8 mouse cellular contexts compared by ENCODE assay signal in the genomic region with DNA sequence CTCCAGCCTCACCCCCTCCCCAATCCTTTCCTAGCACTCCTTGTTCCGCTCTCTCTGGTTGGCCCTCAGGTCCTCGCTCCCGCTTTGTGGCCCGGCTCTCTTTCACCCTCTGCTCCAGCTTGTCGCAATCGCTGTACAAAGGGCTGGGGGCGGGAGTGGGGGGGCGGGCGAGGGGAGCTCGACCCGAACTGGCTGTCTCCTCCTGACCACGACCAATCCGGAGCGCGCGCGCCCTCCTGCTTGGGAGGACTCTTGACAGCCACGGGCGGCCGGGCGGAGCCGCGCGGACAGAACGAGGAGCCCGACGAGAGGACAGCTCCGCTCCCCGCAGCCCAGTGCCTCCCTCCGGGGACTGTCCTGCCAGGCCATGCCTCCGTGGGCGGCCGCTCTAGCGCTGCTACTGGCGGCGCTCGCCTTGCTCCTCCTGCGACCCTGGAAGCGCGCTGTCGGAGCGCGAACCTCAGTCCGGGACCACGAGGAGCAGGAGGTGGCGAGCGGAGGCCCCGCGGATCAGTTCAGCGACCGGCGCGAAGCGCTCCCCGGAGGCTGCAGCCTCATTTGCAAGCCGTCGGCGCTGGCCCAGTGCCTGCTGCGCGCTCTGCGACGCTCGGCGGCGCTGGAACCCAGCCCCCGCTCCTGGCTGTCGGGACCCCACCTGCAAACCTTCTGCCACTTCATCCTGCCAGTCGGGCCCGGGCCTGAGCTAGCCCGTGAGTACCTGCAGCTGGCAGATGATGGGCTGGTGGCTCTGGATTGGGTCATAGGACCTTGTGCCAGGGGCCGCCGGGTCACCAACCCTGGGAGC. TPM values are rescaled to one million over a fixed set of nuclear protein-coding genes. Genes with fewer than 3 reads are reported as not detected.
A peak's percentile ranks its signal among the peaks of the same experiment; 100 is the strongest.
DNase-seq lines count a peak whose midpoint lies in the region; ATAC-seq and TF ChIP-seq lines count a peak whose summit lies in the region.

A gene (plus strand): TSS at position 290 of the 805 bp plus-strand sequence.

- peak within 1 kb of the TSS; percentile 99 for H3K4me2 ChIP-seq in liver, embryonic 11.5 days
- H3K4me2 ChIP-seq in midbrain, postnatal 0 days (ENCODE audit: low read depth, low read length, poor library complexity, severe bottlenecking) = peak within 1 kb of the TSS; percentile 86
- peak within 1 kb of the TSS; percentile 89 for H3K4me2 ChIP-seq in stomach, embryonic 16.5 days (ENCODE audit: low read depth, low read length)

- peaks cover 32% of the 10 kb centered on the region for H3K4me1 ChIP-seq in liver, embryonic 11.5 days (replicated peaks; ENCODE audit: control insufficient read depth, insufficient read depth, low read length)
- peaks cover 12% of the 10 kb centered on the region for H3K4me1 ChIP-seq in midbrain, postnatal 0 days (ENCODE audit: insufficient read depth, low read length)
- peaks cover 30% of the 10 kb centered on the region for H3K4me1 ChIP-seq in stomach, embryonic 16.5 days (ENCODE audit: control insufficient read depth, insufficient read depth, low read length)

- H3K9ac ChIP-seq in liver, embryonic 11.5 days (ENCODE audit: low read depth, low read length) = peak within 1 kb of the TSS; percentile 74
- peak within 1 kb of the TSS; percentile 42 for H3K9ac ChIP-seq in midbrain, postnatal 0 days (replicated peaks; ENCODE audit: low read length, poor library complexity, severe bottlenecking)
- H3K9ac ChIP-seq in stomach, embryonic 16.5 days (ENCODE audit: low read length) = peak within 1 kb of the TSS; percentile 75

- no peaks in the 10 kb centered on the region for H3K9me3 ChIP-seq in liver, embryonic 11.5 days (ENCODE audit: control insufficient read depth, low read length)
- no peaks in the 10 kb centered on the region for H3K9me3 ChIP-seq in midbrain, postnatal 0 days (ENCODE audit: low read length)
- H3K9me3 ChIP-seq in stomach, embryonic 16.5 days (replicated peaks; ENCODE audit: control insufficient read depth, low read length) = no peaks in the 10 kb centered on the region

- ATAC-seq in liver, embryonic 11.5 days (replicated peaks; ENCODE audit: low FRiP score) = peak; percentile 42
- ATAC-seq in midbrain, postnatal 0 days (ENCODE audit: low FRiP score) = peak; percentile 61
- peak; percentile 51 for ATAC-seq in stomach, embryonic 16.5 days (ENCODE audit: insufficient read depth, low FRiP score)

- intact Hi-C loops in left cerebral cortex, postnatal 25 days (cut with DNase I) = loop anchor here (5.0 kb wide), 1 partner anchor 172 kb away; a partner anchor contains a TSS
- intact Hi-C loops in gastrocnemius, postnatal 36 days (cut with DNase I) = loop anchor here (5.0 kb wide), 1 partner anchor 112 kb away; no protein-coding TSS in a partner anchor

- peaks cover 24% of the 10 kb centered on the region for H3K27me3 ChIP-seq in liver, embryonic 11.5 days (replicated peaks; ENCODE audit: control insufficient read depth, insufficient read depth, low read length)
- H3K27me3 ChIP-seq in midbrain, postnatal 0 days (ENCODE audit: insufficient read depth, low read length) = peaks cover 13% of the 10 kb centered on the region; the same call in 1 of the 2 replicates
- peaks cover 12% of the 10 kb centered on the region; the same call in 1 of the 2 replicates for H3K27me3 ChIP-seq in stomach, embryonic 16.5 days (ENCODE audit: control insufficient read depth, insufficient read depth, low read length)

- peak within 1 kb of the TSS; percentile 57 for H3K4me3 ChIP-seq in liver, embryonic 11.5 days (ENCODE audit: low read depth, low read length)
- peak within 1 kb of the TSS; percentile 46 for H3K4me3 ChIP-seq in midbrain, postnatal 0 days (ENCODE audit: low read depth, low read length)
- H3K4me3 ChIP-seq in stomach, embryonic 16.5 days (replicated peaks; ENCODE audit: low read length) = peak within 1 kb of the TSS; percentile 77

- WGBS in liver, embryonic 11.5 days = under 1% methylated on average over 72 of the region's 72 CpGs
- WGBS in midbrain, postnatal 0 days = under 1% methylated on average over 62 of the region's 72 CpGs
- under 1% methylated on average over 72 of the region's 72 CpGs for whole genome bisulfite sequencing in stomach, embryonic 16.5 days

- peak; percentile 27; the same call in 1 of the 2 replicates for TF ChIP-seq CTCF in midbrain, postnatal 0 days (IDR thresholded peaks at IDR 0.05)

- peak; percentile 59 to 71 for DNase-seq in left cerebral cortex, postnatal 25 days (ENCODE audit: low spot score in 2 of 2)
- no peak for DNase-seq in left cerebral cortex, adult 9 months (ENCODE audit: low spot score in 2 of 2)
- DNase-seq in cerebellum, postnatal 14 days = peak; percentile 63 to 64
- DNase-seq in gastrocnemius, postnatal 36 days = peak; percentile 73 to 75
- peak; percentile 77 for DNase-seq in induced T-regulatory cell, adult 2 months (ENCODE audit: low read depth)
- DNase-seq in liver, embryonic 11.5 days (ENCODE audit: low spot score) = peak; percentile 84
- peak; percentile 75 for DNase-seq in midbrain, postnatal 0 days (ENCODE audit: low spot score)

- no peaks in the 10 kb centered on the region for H3K36me3 ChIP-seq in liver, embryonic 11.5 days (ENCODE audit: control insufficient read depth, insufficient read depth, low read length)
- no peaks in the 10 kb centered on the region for H3K36me3 ChIP-seq in midbrain, postnatal 0 days (ENCODE audit: insufficient read depth, low read length)
- H3K36me3 ChIP-seq in stomach, embryonic 16.5 days (ENCODE audit: control insufficient read depth, insufficient read depth, low read length) = 0 out of 2 replicates have a peak, but pooled peaks cover 2% of the 10 kb centered on the region

- peak within 1 kb of the TSS; percentile 44 for H3K27ac ChIP-seq in liver, embryonic 11.5 days (ENCODE audit: low read depth, low read length)
- no peak within 1 kb of the TSS for H3K27ac ChIP-seq in midbrain, postnatal 0 days (ENCODE audit: low read depth, low read length)
- no peak within 1 kb of the TSS for H3K27ac ChIP-seq in stomach, embryonic 16.5 days (ENCODE audit: low read length)

RNA-seq across cellular contexts. Expression of the gene that starts here (rescaled TPM):
- 1 to 10 TPM; 1.6 to 1.7 TPM for total RNA-seq in left cerebral cortex, postnatal 25 days (2021)
- under 1 TPM; 0.28 to 0.52 TPM for total RNA-seq in gastrocnemius, postnatal 36 days (2021)
- polyA plus RNA-seq in liver, embryonic 11.5 days (2014; fragmentation: Nextera tagmentation; extraction: Ambion mirVana) = 3.9 and 4.2 TPM in 2 replicates
- 3.6 and 4.2 TPM in 2 replicates for total RNA-seq in midbrain, postnatal 0 days (2014; rRNA removed)
- 1.6 and 1.8 TPM in 2 replicates for polyA plus RNA-seq in midbrain, postnatal 0 days (2015; fragmentation: Nextera tagmentation; extraction: Ambion mirVana)
- polyA plus RNA-seq in stomach, embryonic 16.5 days (2015; fragmentation: Nextera tagmentation; extraction: Ambion mirVana) = 3.2 and 4.2 TPM in 2 replicates

Comparison
In these comparisons a context has a peak if more than half of its experiments do, and no peak if none do; other contexts are left out.
1. DNase-seq: peak in left cerebral cortex, postnatal 25 days (2 of 2), cerebellum, postnatal 14 days (2 of 2), induced T-regulatory cell, adult 2 months (single experiment), liver, embryonic 11.5 days (single experiment) and midbrain, postnatal 0 days (single experiment); none in left cerebral cortex, adult 9 months (0 of 2).
2. Peak in DNase-seq in gastrocnemius, postnatal 36 days; RNA of the gene not detected or under 1 TPM.
3. Peak in every context shown above with its lines, with median percentiles within 50 percentile points of each other: ATAC-seq, H3K4me2 ChIP-seq, H3K4me3 ChIP-seq and H3K9ac ChIP-seq.